In the genomic region with DNA sequence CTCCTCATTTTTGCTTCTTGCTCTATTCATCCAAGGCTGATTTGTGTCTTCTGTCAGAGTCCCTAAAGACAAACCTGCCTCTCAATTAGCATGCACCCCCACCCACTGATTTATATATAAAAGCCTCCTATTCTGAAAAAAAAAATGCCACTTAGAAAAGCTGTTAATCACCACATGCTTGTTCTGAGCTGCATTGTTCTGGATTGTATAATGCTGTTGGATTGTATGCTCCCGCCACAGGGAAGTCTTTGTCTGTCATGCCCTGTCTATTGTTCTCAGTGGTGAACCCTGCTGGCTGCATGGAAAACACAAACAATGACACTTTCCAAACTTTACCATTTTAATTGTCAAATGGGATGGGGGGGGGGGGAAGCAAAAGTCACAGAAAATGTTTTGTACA, we compare ENCODE assay signal across 16 mouse cellular contexts.
DNase-seq lines count a peak whose midpoint lies in the region; ATAC-seq and TF ChIP-seq lines count a peak whose summit lies in the region.
"Had no signal": no experiment of that assay in that cellular context is flagged by ENCODE, and none has a peak within 500 bp of the region (broad histone marks: within the 10 kb centered on the region; RNA-seq: fewer than 3 reads in every experiment).

No protein-coding gene starts in this region.

- H3K9me3 ChIP-seq in hindbrain, embryonic 10.5 days, result no peaks in the 10 kb centered on the region
- H3K9me3 ChIP-seq in hindbrain, embryonic 16.5 days (ENCODE audit: control insufficient read depth, low read length), result no peaks in the 10 kb centered on the region
- no peaks in the 10 kb centered on the region for H3K9me3 ChIP-seq in neural tube, embryonic 15.5 days (replicated peaks)
- H3K9me3 ChIP-seq in forebrain, embryonic 14.5 days (replicated peaks; ENCODE audit: control insufficient read depth, low read length), result no peaks in the 10 kb centered on the region
- no peaks in the 10 kb centered on the region for H3K9me3 ChIP-seq in intestine, postnatal 0 days (ENCODE audit: control insufficient read depth)
- H3K9me3 ChIP-seq: limb, embryonic 13.5 days; neural tube, embryonic 13.5 days had no signal

- DNase-seq in hindbrain, embryonic 10.5 days (ENCODE audit: low spot score), result peak; percentile 22
- DNase-seq in neural tube, embryonic 10.5 days (ENCODE audit: extremely low spot score, low spot score), result peak; percentile 15
- peak; percentile 60 for DNase-seq in forebrain, embryonic 14.5 days (ENCODE audit: low spot score)
- DNase-seq in adrenal gland, adult (ENCODE audit: inconsistent age in 2 of 2, low spot score in 1 of 2), result no peak
- DNase-seq: cerebellum, postnatal 36 days; heart, adult 18-20 months; heart, postnatal 14 days; kidney, adult 18-20 months; lung, adult 18-20 months; right cerebral cortex, postnatal 4 days; thymus, postnatal 36 days had no signal

- no peak overlapping the region for H3K4me2 ChIP-seq in hindbrain, embryonic 16.5 days (ENCODE audit: low read length)
- H3K4me2 ChIP-seq in neural tube, embryonic 15.5 days, result no peak overlapping the region
- no peak overlapping the region for H3K4me2 ChIP-seq in forebrain, embryonic 14.5 days (ENCODE audit: low read length)
- H3K4me2 ChIP-seq in intestine, postnatal 0 days (replicated peaks; ENCODE audit: low read depth), result no peak overlapping the region
- H3K4me2 ChIP-seq: limb, embryonic 13.5 days; neural tube, embryonic 13.5 days had no signal

- ATAC-seq in hindbrain, embryonic 16.5 days, result no peak
- ATAC-seq in neural tube, embryonic 15.5 days (ENCODE audit: low FRiP score), result no peak
- ATAC-seq in forebrain, embryonic 14.5 days, result peak; percentile 71
- ATAC-seq in intestine, postnatal 0 days, result no peak

- H3K27ac ChIP-seq in hindbrain, embryonic 10.5 days, result no peak overlapping the region
- H3K27ac ChIP-seq in hindbrain, embryonic 16.5 days (ENCODE audit: low read depth, low read length), result no peak overlapping the region
- H3K27ac ChIP-seq in neural tube, embryonic 15.5 days (replicated peaks), result no peak overlapping the region
- no peak overlapping the region for H3K27ac ChIP-seq in forebrain, embryonic 14.5 days (ENCODE audit: low read depth, low read length)
- no peak overlapping the region for H3K27ac ChIP-seq in intestine, postnatal 0 days (ENCODE audit: low read depth, low read length)
- H3K27ac ChIP-seq: limb, embryonic 13.5 days; neural tube, embryonic 13.5 days had no signal

- H3K9ac ChIP-seq in hindbrain, embryonic 16.5 days (ENCODE audit: low read depth, low read length), result no peak overlapping the region
- H3K9ac ChIP-seq in neural tube, embryonic 15.5 days (replicated peaks), result no peak overlapping the region
- H3K9ac ChIP-seq in forebrain, embryonic 14.5 days (ENCODE audit: low read length), result no peak overlapping the region
- no peak overlapping the region for H3K9ac ChIP-seq in intestine, postnatal 0 days (ENCODE audit: low read depth, low read length)
- H3K9ac ChIP-seq: limb, embryonic 13.5 days; neural tube, embryonic 13.5 days had no signal

- H3K27me3 ChIP-seq in hindbrain, embryonic 10.5 days (ENCODE audit: insufficient read depth, poor library complexity, severe bottlenecking), result peaks cover 9% of the 10 kb centered on the region; the same call in 1 of the 2 replicates
- no peaks in the 10 kb centered on the region for H3K27me3 ChIP-seq in hindbrain, embryonic 16.5 days (replicated peaks; ENCODE audit: control insufficient read depth, insufficient read depth, low read length)
- no peaks in the 10 kb centered on the region for H3K27me3 ChIP-seq in neural tube, embryonic 15.5 days (replicated peaks)
- H3K27me3 ChIP-seq in forebrain, embryonic 14.5 days (replicated peaks; ENCODE audit: control insufficient read depth, insufficient read depth, low read length), result no peaks in the 10 kb centered on the region
- H3K27me3 ChIP-seq in intestine, postnatal 0 days (replicated peaks; ENCODE audit: control insufficient read depth, insufficient read depth, low read length), result no peaks in the 10 kb centered on the region
- H3K27me3 ChIP-seq: limb, embryonic 13.5 days had no signal

- H3K4me1 ChIP-seq in hindbrain, embryonic 10.5 days (replicated peaks), result no peaks in the 10 kb centered on the region; the same call in 1 of the 2 replicates
- H3K4me1 ChIP-seq in hindbrain, embryonic 16.5 days (ENCODE audit: control insufficient read depth, insufficient read depth, low read depth, low read length), result no peaks in the 10 kb centered on the region
- no peaks in the 10 kb centered on the region for H3K4me1 ChIP-seq in neural tube, embryonic 15.5 days
- no peaks in the 10 kb centered on the region for H3K4me1 ChIP-seq in forebrain, embryonic 14.5 days (ENCODE audit: control insufficient read depth, insufficient read depth, low read length)
- no peaks in the 10 kb centered on the region for H3K4me1 ChIP-seq in intestine, postnatal 0 days (replicated peaks; ENCODE audit: control insufficient read depth, insufficient read depth, low read length)
- H3K4me1 ChIP-seq: limb, embryonic 13.5 days; neural tube, embryonic 13.5 days had no signal

- no peak for TF ChIP-seq CTCF in intestine, postnatal 0 days (IDR thresholded peaks at IDR 0.05; ENCODE audit: low read depth)

- no peak overlapping the region for H3K4me3 ChIP-seq in hindbrain, embryonic 10.5 days
- H3K4me3 ChIP-seq in hindbrain, embryonic 16.5 days (ENCODE audit: low read length), result no peak overlapping the region
- no peak overlapping the region for H3K4me3 ChIP-seq in neural tube, embryonic 15.5 days (replicated peaks)
- H3K4me3 ChIP-seq in forebrain, embryonic 14.5 days (ENCODE audit: low read depth, low read length), result no peak overlapping the region
- H3K4me3 ChIP-seq in intestine, postnatal 0 days (ENCODE audit: low read depth, low read length), result no peak overlapping the region
- H3K4me3 ChIP-seq: limb, embryonic 13.5 days; neural tube, embryonic 13.5 days had no signal

- 23% methylated on average over 1 of the region's 1 CpGs for WGBS in hindbrain, embryonic 10.5 days
- WGBS in hindbrain, embryonic 16.5 days, result 7% methylated on average over 1 of the region's 1 CpGs
- 11% methylated on average over 1 of the region's 1 CpGs for WGBS in neural tube, embryonic 15.5 days
- WGBS in forebrain, embryonic 14.5 days, result 0% methylated on average over 1 of the region's 1 CpGs
- 61% methylated on average over 1 of the region's 1 CpGs for WGBS in intestine, postnatal 0 days

- H3K36me3 ChIP-seq in hindbrain, embryonic 10.5 days, result no peaks in the 10 kb centered on the region
- no peaks in the 10 kb centered on the region for H3K36me3 ChIP-seq in hindbrain, embryonic 16.5 days (ENCODE audit: control insufficient read depth, insufficient read depth, low read length)
- H3K36me3 ChIP-seq in neural tube, embryonic 15.5 days, result no peaks in the 10 kb centered on the region
- H3K36me3 ChIP-seq in forebrain, embryonic 14.5 days (ENCODE audit: control insufficient read depth, insufficient read depth, low read length), result no peaks in the 10 kb centered on the region
- no peaks in the 10 kb centered on the region for H3K36me3 ChIP-seq in intestine, postnatal 0 days (ENCODE audit: control insufficient read depth, insufficient read depth)
- H3K36me3 ChIP-seq: limb, embryonic 13.5 days; neural tube, embryonic 13.5 days had no signal

Comparison
In these comparisons a context has a peak if more than half of its experiments do, and no peak if none do; other contexts are left out.
1. DNase-seq: peak in hindbrain, embryonic 10.5 days (single experiment), neural tube, embryonic 10.5 days (single experiment) and forebrain, embryonic 14.5 days (single experiment); none in adrenal gland, adult (0 of 2).